Mouse (Mus musculus) right cerebral cortex, postnatal 14 days (tissue): ENCODE measurements around the gene Olfr786.

Source experiments
- DNase-seq: peaks from one replicate; pipeline ENCODE4 v3.0.0; 2022

Gene Olfr786

DNA sequence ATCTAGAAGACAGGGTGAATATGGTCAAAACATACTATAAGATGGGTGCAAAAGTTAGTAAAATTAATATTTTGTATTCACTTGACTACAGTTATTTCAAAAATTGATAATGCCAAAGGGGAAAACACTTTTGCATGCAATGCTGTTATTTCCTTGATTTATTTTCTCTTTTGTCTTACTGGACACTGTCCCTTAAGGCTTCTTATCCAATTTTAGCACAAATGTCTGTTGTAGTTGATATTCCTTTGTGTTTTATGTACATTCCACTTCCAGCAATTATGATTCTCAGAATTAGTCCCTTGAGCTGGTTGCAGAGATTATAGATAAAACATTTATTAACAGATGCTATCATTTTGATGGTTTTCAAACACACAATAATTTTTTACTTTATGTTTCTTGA, at the start of gene Olfr786:
Olfr786 (plus strand) TSS at position 301 of the 400 bp plus-strand sequence.
- DNase-seq: no peak

DNA sequence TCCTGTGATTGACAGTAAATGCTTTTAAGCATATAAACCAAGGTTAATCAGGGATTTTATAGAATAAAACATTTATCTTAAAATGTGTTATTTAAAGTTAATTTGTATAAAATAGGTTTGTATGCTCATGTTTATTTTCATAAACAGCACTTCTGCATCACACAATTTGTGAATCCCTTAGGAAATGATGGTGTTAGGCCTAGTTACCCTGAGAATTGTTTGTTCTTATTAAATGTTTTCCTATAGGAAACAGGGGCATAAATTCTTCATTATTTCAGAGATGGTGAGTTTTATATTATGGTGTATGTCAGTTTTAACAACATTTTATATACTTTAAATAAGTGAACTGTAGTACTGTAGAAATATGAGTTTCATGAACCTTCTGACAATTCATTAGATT, 43.3 kb upstream of the Olfr786 start, which contains the start of gene Olfr784:
Olfr784 (plus strand) TSS at position 301 of the 400 bp plus-strand sequence.
- no peak for DNase-seq

DNA sequence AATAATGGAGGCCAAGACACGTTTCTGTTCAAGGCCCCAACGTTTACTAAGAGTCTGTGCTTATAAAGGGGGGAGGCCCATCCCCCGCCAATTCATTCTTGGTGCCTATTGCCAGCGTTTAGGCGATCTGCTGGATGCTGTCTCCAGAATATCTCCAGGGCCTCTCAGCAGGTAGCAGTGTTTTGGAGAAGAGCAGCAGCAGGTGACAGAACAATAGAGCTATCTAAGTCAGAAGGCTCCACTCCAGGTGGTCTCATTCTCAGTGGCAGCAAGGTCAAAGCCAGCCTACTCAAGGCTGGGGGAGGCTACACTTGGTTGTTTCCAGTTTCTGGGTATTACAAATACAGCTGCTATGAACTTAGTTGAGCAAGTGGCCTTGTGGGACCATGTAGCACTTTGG, 26.2 kb upstream of the Olfr786 start:
- no peak for DNase-seq

DNA sequence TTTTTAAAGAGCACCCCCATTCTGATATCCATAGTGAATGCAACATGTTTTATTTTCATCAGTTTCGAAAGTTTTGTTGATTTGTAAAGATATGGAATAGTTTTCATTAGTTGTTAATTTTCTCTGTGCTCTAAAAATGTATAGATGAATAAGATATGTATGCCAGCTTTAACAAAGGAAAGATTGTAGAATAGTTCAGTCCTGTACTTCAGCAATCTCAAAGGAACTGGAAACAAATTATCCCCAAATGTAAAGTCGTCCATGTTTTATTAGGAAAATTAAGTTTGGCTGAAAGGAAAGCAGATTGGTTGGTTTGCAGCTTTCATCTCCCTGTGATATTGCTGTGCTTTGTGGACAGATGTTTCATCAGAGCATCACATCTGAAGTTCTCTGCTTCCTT, 22.0 kb upstream of the Olfr786 start, which contains the start of gene Olfr785:
Olfr785 (plus strand) TSS at position 301 of the 400 bp plus-strand sequence.
- no peak for DNase-seq

DNA sequence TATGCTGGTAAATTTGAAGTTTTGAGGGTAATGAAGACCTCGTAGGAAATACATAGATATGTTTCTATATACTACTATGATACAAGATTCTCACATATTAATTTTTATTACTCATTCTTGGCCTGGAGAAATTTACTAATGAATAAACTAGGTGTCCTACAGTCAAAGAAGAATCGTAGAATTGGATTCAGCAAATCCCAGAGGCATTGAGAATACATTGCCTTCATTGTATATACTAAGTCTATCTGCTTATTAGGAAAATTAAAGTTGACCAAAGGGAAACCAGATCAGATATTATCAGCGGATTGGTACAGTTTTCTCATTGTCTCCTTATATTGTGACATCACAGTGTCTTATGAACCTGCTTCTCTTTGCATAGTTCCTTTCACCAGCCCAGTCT, 34.5 kb downstream of the Olfr786 start, which contains the start of gene Olfr787:
Olfr787 (plus strand) TSS at position 301 of the 400 bp plus-strand sequence.
- no peak for DNase-seq

DNA sequence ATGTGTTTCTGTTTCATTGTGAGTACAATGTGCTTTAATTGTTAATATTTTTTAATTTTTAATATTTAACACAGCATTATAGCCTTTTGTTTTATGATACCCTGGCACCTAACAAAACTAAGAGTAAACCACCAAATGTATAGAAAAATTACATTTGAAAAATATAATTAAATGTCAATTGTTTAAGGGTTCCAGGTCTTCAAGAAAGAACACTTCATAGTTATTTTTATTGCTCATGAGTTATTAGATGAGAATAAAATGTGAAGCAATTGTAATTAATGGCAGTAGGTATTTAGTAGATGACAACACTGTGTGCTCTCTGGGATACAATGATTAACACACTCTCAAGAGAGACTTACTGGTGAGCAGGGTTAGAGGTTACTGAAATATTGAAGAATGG, 43.6 kb downstream of the Olfr786 start, which contains the start of gene Olfr788:
Olfr788 (plus strand) TSS at position 301 of the 400 bp plus-strand sequence.
- no peak for DNase-seq

DNA sequence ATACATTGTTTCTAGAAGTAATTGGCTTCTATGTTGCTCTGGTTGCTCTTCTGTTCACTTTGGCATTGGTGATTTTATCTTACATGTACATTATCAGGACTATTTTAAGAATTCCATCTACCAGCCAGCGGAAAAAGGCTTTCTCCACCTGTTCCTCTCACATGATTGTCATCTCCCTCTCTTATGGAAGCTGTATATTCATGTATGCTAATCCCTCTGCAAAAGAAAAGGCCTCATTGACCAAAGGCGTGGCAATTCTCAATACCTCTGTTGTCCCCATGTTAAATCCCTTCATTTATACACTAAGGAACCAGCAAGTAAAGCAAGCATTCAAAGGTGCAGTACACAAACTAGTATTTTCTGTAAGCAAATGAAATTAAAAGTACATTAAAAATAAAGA, 46.1 kb downstream of the Olfr786 start:
- DNase-seq: no peak

DNA sequence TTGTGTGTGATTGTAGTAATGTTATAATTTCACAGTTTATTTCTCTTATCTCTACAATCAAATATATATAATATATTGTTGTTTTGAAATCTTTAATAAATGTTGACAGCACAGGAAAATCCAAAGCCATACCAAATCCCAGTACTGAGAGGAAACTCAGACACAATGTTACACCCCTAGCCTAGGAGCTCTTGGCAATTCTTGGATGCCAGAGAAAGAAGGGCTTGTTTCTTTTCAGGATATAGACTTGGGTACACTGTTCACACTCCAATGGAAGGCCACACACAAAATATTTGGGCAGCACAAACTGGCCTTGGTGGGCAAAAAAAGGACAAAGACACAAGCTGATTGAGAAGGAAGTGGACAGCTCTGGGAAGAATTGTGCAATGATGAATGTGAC, 46.6 kb downstream of the Olfr786 start:
- no peak for DNase-seq

DNA sequence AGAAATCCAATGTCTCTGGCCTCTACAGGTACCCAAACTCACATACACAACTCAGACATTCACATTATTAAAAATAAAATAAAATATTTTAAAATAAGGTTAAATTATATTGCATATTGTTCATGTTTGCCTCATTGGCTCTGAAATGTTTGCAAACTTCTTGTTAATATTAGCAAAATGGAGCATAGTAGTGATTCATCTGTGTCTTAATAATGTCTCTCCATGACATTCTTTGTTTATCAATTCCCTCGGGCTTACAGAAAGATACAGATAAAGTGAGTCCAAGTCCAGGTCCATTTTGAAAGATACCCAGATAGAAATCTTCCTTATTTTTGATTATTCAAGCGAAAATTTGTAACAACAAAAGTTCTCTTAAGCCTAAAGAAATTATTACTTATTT, 57.3 kb downstream of the Olfr786 start, which contains the start of gene Olfr789:
Olfr789 (plus strand) TSS at position 301 of the 400 bp plus-strand sequence.
- no peak for DNase-seq
